Mouse (Mus musculus): Measurements from ENCODE around the gene Schip1. TPM values are rescaled to one million over a fixed set of nuclear protein-coding genes. Genes with fewer than 3 reads are reported as not detected.

Gene Schip1
- polyA plus RNA-seq, 1 experiment from 2014 or later, result 188 TPM

- ATAC-seq (ENCODE audit: low read depth), result no peak
- Histone ChIP-seq H3K4me3 (ENCODE audit: low read depth, low read length) (no peak overlapping the region), H3K27ac (ENCODE audit: low read depth, low read length) (no peak overlapping the region), H3K9ac (replicated peaks; ENCODE audit: low read depth, low read length) (no peak overlapping the region), H3K27me3 (ENCODE audit: control insufficient read depth, insufficient read depth, low read length) (no peaks in the 10 kb centered on the region), H3K4me1 (ENCODE audit: control insufficient read depth, insufficient read depth, low read length) (no peaks in the 10 kb centered on the region), H3K4me2 (ENCODE audit: low read depth, low read length) (no peak overlapping the region), H3K36me3 (ENCODE audit: control insufficient read depth, insufficient read depth, low read length) (no peaks in the 10 kb centered on the region), H3K9me3 (ENCODE audit: control insufficient read depth, low read length) (no peaks in the 10 kb centered on the region)
- 91% methylated on average over 2 of the region's 2 CpGs for WGBS
Measured at GRCm38 (mm10) chr3:68239887-68240286, 175.3 kb downstream of the Schip1 start.

DNA sequence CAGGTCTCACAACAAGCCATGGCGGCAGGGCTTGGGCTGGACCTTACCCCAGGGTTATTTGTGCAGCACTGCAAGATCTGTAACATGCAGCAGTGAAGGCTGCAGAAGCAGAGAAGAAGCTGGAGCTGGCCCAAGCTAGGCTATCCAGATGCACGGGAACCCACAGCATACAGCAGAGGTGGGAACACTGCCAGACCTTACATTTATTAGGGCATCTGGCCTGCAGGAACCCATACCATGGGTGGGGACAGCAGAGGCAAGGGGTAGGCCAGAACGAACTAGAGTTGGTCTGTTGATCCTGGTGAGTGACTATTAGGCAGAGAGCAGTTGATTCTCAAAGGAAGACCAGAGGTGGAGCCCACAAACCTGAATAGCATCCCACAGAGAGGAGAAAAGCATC, 178.6 kb downstream of the Schip1 start:
- H3K36me3 ChIP-seq (ENCODE audit: control insufficient read depth, insufficient read depth, low read length), result no peaks in the 10 kb centered on the region
- H3K4me1 ChIP-seq (ENCODE audit: control insufficient read depth, insufficient read depth, low read length), result 0 out of 2 replicates have a peak, but pooled peaks cover 3% of the 10 kb centered on the region
- no peaks in the 10 kb centered on the region for H3K9me3 ChIP-seq (ENCODE audit: control insufficient read depth, low read length)
- no peak for ATAC-seq (ENCODE audit: low read depth)
- H3K27me3 ChIP-seq (ENCODE audit: control insufficient read depth, insufficient read depth, low read length), result no peaks in the 10 kb centered on the region
- H3K4me3 ChIP-seq (ENCODE audit: low read depth, low read length), result no peak overlapping the region
- H3K9ac ChIP-seq (replicated peaks; ENCODE audit: low read depth, low read length), result no peak overlapping the region
- WGBS, result 74% methylated on average over 3 of the region's 3 CpGs
- H3K27ac ChIP-seq (ENCODE audit: low read depth, low read length), result no peak overlapping the region
- no peak overlapping the region for H3K4me2 ChIP-seq (ENCODE audit: low read depth, low read length)

GRCm38 (mm10) chr3:68246154-68246553, 181.6 kb downstream of the Schip1 start:
- no peaks in the 10 kb centered on the region for H3K36me3 ChIP-seq (ENCODE audit: control insufficient read depth, insufficient read depth, low read length)
- 0 out of 2 replicates have a peak, but pooled peaks cover 3% of the 10 kb centered on the region for H3K4me1 ChIP-seq (ENCODE audit: control insufficient read depth, insufficient read depth, low read length)
- no peaks in the 10 kb centered on the region for H3K9me3 ChIP-seq (ENCODE audit: control insufficient read depth, low read length)
- no peak overlapping the region for H3K9ac ChIP-seq (replicated peaks; ENCODE audit: low read depth, low read length)
- no peak overlapping the region for H3K4me2 ChIP-seq (ENCODE audit: low read depth, low read length)
- WGBS, result 52% methylated on average over 4 of the region's 4 CpGs
- H3K4me3 ChIP-seq (ENCODE audit: low read depth, low read length), result no peak overlapping the region
- no peak overlapping the region for H3K27ac ChIP-seq (ENCODE audit: low read depth, low read length)
- ATAC-seq (ENCODE audit: low read depth), result peak; percentile 31; the same call in 1 of the 2 replicates
- no peaks in the 10 kb centered on the region for H3K27me3 ChIP-seq (ENCODE audit: control insufficient read depth, insufficient read depth, low read length)

- Histone ChIP-seq H3K4me3 (ENCODE audit: low read depth, low read length) (no peak overlapping the region), H3K9ac (replicated peaks; ENCODE audit: low read depth, low read length) (no peak overlapping the region), H3K36me3 (ENCODE audit: control insufficient read depth, insufficient read depth, low read length) (no peaks in the 10 kb centered on the region), H3K4me1 (ENCODE audit: control insufficient read depth, insufficient read depth, low read length) (0 out of 2 replicates have a peak, but pooled peaks cover 3% of the 10 kb centered on the region), H3K4me2 (ENCODE audit: low read depth, low read length) (no peak overlapping the region), H3K27me3 (ENCODE audit: control insufficient read depth, insufficient read depth, low read length) (no peaks in the 10 kb centered on the region), H3K27ac (ENCODE audit: low read depth, low read length) (no peak overlapping the region), H3K9me3 (ENCODE audit: control insufficient read depth, low read length) (no peaks in the 10 kb centered on the region)
- 78% methylated on average over 2 of the region's 2 CpGs for WGBS
- no peak for ATAC-seq (ENCODE audit: low read depth)
Measured at GRCm38 (mm10) chr3:68250589-68250988, 186.0 kb downstream of the Schip1 start.

- no peak overlapping the region for H3K4me3 ChIP-seq (ENCODE audit: low read depth, low read length)
- no peaks in the 10 kb centered on the region for H3K36me3 ChIP-seq (ENCODE audit: control insufficient read depth, insufficient read depth, low read length)
- H3K4me1 ChIP-seq (ENCODE audit: control insufficient read depth, insufficient read depth, low read length), result no peaks in the 10 kb centered on the region
- H3K9me3 ChIP-seq (ENCODE audit: control insufficient read depth, low read length), result no peaks in the 10 kb centered on the region
- 58% methylated on average over 1 of the region's 1 CpGs for WGBS
- H3K9ac ChIP-seq (replicated peaks; ENCODE audit: low read depth, low read length), result no peak overlapping the region
- ATAC-seq (ENCODE audit: low read depth), result no peak
- H3K27me3 ChIP-seq (ENCODE audit: control insufficient read depth, insufficient read depth, low read length), result no peaks in the 10 kb centered on the region
- no peak overlapping the region for H3K27ac ChIP-seq (ENCODE audit: low read depth, low read length)
- no peak overlapping the region for H3K4me2 ChIP-seq (ENCODE audit: low read depth, low read length)
Measured at GRCm38 (mm10) chr3:68252335-68252734, 187.7 kb downstream of the Schip1 start.

- Histone ChIP-seq H3K27me3 (ENCODE audit: control insufficient read depth, insufficient read depth, low read length) (no peaks in the 10 kb centered on the region), H3K4me2 (ENCODE audit: low read depth, low read length) (no peak overlapping the region), H3K9me3 (ENCODE audit: control insufficient read depth, low read length) (no peaks in the 10 kb centered on the region), H3K27ac (ENCODE audit: low read depth, low read length) (no peak overlapping the region), H3K4me3 (ENCODE audit: low read depth, low read length) (no peak overlapping the region), H3K36me3 (ENCODE audit: control insufficient read depth, insufficient read depth, low read length) (no peaks in the 10 kb centered on the region), H3K4me1 (ENCODE audit: control insufficient read depth, insufficient read depth, low read length) (no peaks in the 10 kb centered on the region), H3K9ac (replicated peaks; ENCODE audit: low read depth, low read length) (no peak overlapping the region)
- no peak for ATAC-seq (ENCODE audit: low read depth)
- 70% methylated on average over 6 of the region's 6 CpGs for WGBS
Measured at GRCm38 (mm10) chr3:68262304-68262703, 197.7 kb downstream of the Schip1 start.

GRCm38 (mm10) chr3:68267905-68268304, 203.3 kb downstream of the Schip1 start:
- WGBS, result 82% methylated on average over 4 of the region's 4 CpGs
- no peak overlapping the region for H3K27ac ChIP-seq (ENCODE audit: low read depth, low read length)

DNA sequence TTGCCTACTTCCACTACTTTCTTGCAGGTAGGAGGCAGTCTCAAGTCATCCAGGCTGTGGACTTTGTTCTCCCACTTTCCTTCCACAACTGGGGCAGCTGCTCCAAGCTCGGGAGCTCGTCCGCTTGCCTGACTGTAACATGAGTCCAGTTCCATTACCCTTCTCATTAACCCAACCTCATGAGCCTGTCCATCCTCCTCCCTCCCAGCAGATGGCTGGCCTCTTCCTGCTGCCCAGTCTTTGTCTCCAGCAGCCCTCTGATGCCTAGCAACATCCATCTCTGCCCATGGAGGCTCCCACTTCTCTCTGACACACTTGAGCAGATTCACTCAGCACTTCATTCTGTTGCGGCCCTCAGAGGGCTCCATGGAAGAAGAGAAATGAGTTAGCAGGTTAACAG, 204.6 kb downstream of the Schip1 start:
- 70% methylated on average over 4 of the region's 4 CpGs for WGBS
- H3K27ac ChIP-seq (ENCODE audit: low read depth, low read length), result no peak overlapping the region
- no peak for ATAC-seq (ENCODE audit: low read depth)

More at GRCm38 (mm10) chr3:68267905-68268304, 203.3 kb downstream of the Schip1 start:
- Histone ChIP-seq H3K4me1 (ENCODE audit: control insufficient read depth, insufficient read depth, low read length) (peaks cover 3% of the 10 kb centered on the region; the same call in 1 of the 2 replicates), H3K4me2 (ENCODE audit: low read depth, low read length) (no peak overlapping the region), H3K36me3 (ENCODE audit: control insufficient read depth, insufficient read depth, low read length) (no peaks in the 10 kb centered on the region), H3K9me3 (ENCODE audit: control insufficient read depth, low read length) (no peaks in the 10 kb centered on the region), H3K9ac (replicated peaks; ENCODE audit: low read depth, low read length) (no peak overlapping the region), H3K27me3 (ENCODE audit: control insufficient read depth, insufficient read depth, low read length) (no peaks in the 10 kb centered on the region), H3K4me3 (ENCODE audit: low read depth, low read length) (no peak overlapping the region)
- no peak for ATAC-seq (ENCODE audit: low read depth)

DNA sequence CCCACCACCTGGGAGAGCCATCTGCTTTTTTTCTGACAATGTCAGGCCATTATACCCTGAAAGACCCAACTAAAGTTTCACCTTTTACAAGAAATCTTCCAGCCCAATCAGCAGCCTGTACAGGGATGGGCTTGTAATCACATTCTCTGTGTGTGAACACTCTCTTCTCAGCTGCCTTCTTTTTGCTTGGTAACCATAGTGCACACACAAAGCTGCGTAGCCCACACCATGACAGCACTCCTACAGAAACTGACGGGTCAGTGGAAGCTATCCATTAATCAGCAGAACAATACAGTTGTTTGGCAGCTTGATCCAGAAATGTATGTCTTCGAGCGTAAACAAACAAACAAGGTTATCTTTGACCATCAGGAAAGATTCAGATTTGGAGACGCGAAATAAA, 205.6 kb downstream of the Schip1 start:
- Histone ChIP-seq H3K36me3 (ENCODE audit: control insufficient read depth, insufficient read depth, low read length) (no peaks in the 10 kb centered on the region), H3K4me2 (ENCODE audit: low read depth, low read length) (no peak overlapping the region), H3K9ac (replicated peaks; ENCODE audit: low read depth, low read length) (no peak overlapping the region), H3K4me3 (ENCODE audit: low read depth, low read length) (no peak overlapping the region), H3K9me3 (ENCODE audit: control insufficient read depth, low read length) (no peaks in the 10 kb centered on the region), H3K27me3 (ENCODE audit: control insufficient read depth, insufficient read depth, low read length) (no peaks in the 10 kb centered on the region), H3K4me1 (ENCODE audit: control insufficient read depth, insufficient read depth, low read length) (peaks cover 3% of the 10 kb centered on the region; the same call in 1 of the 2 replicates), H3K27ac (ENCODE audit: low read depth, low read length) (no peak overlapping the region)
- peak; percentile 77; the same call in 1 of the 2 replicates for ATAC-seq (ENCODE audit: low read depth)
- 50% methylated on average over 6 of the region's 6 CpGs for WGBS

More for the DNA sequence above, 204.6 kb downstream of the Schip1 start:
- H3K4me3 ChIP-seq (ENCODE audit: low read depth, low read length), result no peak overlapping the region
- no peak overlapping the region for H3K4me2 ChIP-seq (ENCODE audit: low read depth, low read length)
- peaks cover 3% of the 10 kb centered on the region; the same call in 1 of the 2 replicates for H3K4me1 ChIP-seq (ENCODE audit: control insufficient read depth, insufficient read depth, low read length)
- no peak overlapping the region for H3K9ac ChIP-seq (replicated peaks; ENCODE audit: low read depth, low read length)
- H3K9me3 ChIP-seq (ENCODE audit: control insufficient read depth, low read length), result no peaks in the 10 kb centered on the region
- no peaks in the 10 kb centered on the region for H3K36me3 ChIP-seq (ENCODE audit: control insufficient read depth, insufficient read depth, low read length)
- H3K27me3 ChIP-seq (ENCODE audit: control insufficient read depth, insufficient read depth, low read length), result no peaks in the 10 kb centered on the region
